Mouse (Mus musculus): ENCODE results near the gene Mex3a. TPM values are rescaled to one million over a fixed set of nuclear protein-coding genes. Genes with fewer than 3 reads are reported as not detected.

Mex3a gene
- polyA plus RNA-seq, 1 experiment = 1.0 TPM

DNA sequence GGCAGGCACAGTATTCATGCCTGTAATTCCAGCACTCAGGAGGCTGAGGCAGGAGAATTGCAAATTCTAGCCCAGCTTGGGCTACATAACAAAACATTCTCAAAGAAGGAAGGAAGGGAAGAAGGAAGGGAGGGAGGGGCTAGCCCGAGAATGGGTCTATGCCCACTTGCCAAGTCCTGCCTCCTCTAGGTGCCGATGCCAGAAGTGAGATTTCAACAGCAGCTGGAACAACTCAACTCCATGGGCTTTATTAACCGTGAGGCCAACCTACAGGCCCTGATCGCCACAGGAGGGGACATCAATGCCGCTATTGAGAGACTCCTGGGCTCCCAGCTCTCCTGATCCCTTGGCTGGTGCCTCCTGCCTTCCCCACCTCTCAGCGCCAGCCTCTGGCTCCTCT lies 35.7 kb downstream of the Mex3a start:
- TF ChIP-seq POLR2A (IDR thresholded peaks at IDR 0.05; ENCODE audit: low read depth, low read length) (no peak), CTCF (IDR thresholded peaks at IDR 0.05; ENCODE audit: extremely low read depth, insufficient read depth, insufficient read length, insufficient replicate concordance) (no peak)
- Histone ChIP-seq H3K36me3 (ENCODE audit: control insufficient read depth, insufficient read depth, low read length) (peaks cover 38% of the 10 kb centered on the region), H3K4me1 (ENCODE audit: control insufficient read depth, insufficient read depth, insufficient read length) (no peaks in the 10 kb centered on the region), H3K27me3 (ENCODE audit: control insufficient read depth, insufficient read depth, low read length) (no peaks in the 10 kb centered on the region), H3K4me3 (ENCODE audit: extremely low read depth, insufficient read depth, insufficient read length) (no peak overlapping the region), H3K27ac (ENCODE audit: insufficient read depth, low read length) (no peak overlapping the region)
- 76% methylated on average over 6 of the region's 6 CpGs for WGBS
- no peak for DNase-seq (ENCODE audit: low read depth in 1 of 2, low spot score in 2 of 2)

DNA sequence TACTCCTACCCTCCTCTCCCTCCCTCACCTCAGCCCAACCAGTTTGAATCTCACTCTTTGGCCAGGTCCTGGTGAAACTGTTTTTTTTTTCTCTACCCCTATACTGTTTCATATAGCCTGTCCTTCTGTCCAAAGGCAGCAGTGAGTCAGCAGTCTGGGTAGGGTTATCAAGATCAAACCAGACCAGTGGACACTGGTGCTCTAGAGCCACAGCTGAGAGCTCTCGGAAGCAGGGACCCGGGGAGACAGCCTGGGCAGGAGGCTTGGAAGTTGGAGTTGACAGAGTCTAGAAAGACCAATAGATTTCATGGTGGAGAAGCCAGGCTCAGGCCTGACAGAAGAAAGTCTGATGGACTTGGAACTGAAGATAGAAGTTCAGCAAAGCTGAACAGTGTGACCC lies 36.4 kb downstream of the Mex3a start:
- H3K4me3 ChIP-seq (ENCODE audit: extremely low read depth, insufficient read depth, insufficient read length) = no peak overlapping the region
- no peaks in the 10 kb centered on the region for H3K27me3 ChIP-seq (ENCODE audit: control insufficient read depth, insufficient read depth, low read length)
- DNase-seq (ENCODE audit: low read depth in 1 of 2, low spot score in 2 of 2) = no peak
- TF ChIP-seq POLR2A (IDR thresholded peaks at IDR 0.05; ENCODE audit: low read depth, low read length) = no peak
- no peak for TF ChIP-seq CTCF (IDR thresholded peaks at IDR 0.05; ENCODE audit: extremely low read depth, insufficient read depth, insufficient read length, insufficient replicate concordance)
- WGBS = 99% methylated on average over 2 of the region's 2 CpGs
- H3K36me3 ChIP-seq (ENCODE audit: control insufficient read depth, insufficient read depth, low read length) = peaks cover 32% of the 10 kb centered on the region
- H3K4me1 ChIP-seq (ENCODE audit: control insufficient read depth, insufficient read depth, insufficient read length) = no peaks in the 10 kb centered on the region
- no peak overlapping the region for H3K27ac ChIP-seq (ENCODE audit: insufficient read depth, low read length)

DNA sequence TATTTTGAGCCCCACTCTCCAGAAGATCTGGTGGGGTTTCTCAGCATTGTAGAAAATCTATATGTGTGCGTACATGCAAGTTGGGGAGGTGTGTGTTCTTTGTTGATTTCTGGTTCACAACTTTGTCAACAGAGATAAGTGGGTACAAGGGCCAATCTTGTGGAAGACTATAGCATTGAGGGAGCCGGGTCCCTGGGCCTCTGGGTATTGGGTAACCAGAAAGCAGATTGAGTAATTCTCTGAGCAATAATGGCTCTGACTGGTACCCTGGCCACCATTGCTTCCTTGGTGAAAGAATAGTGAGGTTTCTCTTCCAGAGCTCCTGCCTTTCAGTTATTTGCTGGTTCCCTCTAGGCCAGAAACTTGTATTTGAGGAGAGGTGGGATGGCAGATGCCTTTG lies 36.9 kb downstream of the Mex3a start:
- peaks cover 30% of the 10 kb centered on the region for H3K36me3 ChIP-seq (ENCODE audit: control insufficient read depth, insufficient read depth, low read length)
- TF ChIP-seq CTCF (IDR thresholded peaks at IDR 0.05; ENCODE audit: extremely low read depth, insufficient read depth, insufficient read length, insufficient replicate concordance) (no peak), POLR2A (IDR thresholded peaks at IDR 0.05; ENCODE audit: low read depth, low read length) (no peak)
- H3K4me3 ChIP-seq (ENCODE audit: extremely low read depth, insufficient read depth, insufficient read length) = no peak overlapping the region
- DNase-seq (ENCODE audit: low read depth in 1 of 2, low spot score in 2 of 2) = no peak
- 92% methylated on average over 2 of the region's 2 CpGs for WGBS
- no peaks in the 10 kb centered on the region for H3K27me3 ChIP-seq (ENCODE audit: control insufficient read depth, insufficient read depth, low read length)
- no peaks in the 10 kb centered on the region for H3K4me1 ChIP-seq (ENCODE audit: control insufficient read depth, insufficient read depth, insufficient read length)
- H3K27ac ChIP-seq (ENCODE audit: insufficient read depth, low read length) = no peak overlapping the region

DNA sequence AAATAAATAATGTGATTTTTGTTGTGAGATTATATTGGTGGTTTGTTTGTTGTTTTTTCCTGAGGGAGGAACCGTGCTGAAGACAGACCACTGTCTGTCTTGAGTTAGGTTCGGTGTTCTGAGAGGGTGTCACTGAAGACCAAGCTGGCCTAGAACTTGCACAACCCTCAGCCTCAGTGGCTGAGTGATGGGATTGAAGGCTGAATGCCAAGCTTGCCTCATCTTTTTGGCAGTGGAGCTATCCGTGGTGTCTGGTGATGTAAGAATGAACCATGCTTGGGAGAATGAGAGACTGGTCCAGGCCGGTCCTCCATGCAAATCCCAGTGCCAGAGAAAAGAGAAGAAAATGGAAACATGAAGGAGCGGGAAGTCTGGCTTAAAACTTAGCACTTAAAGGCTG lies 37.5 kb downstream of the Mex3a start:
- Histone ChIP-seq H3K36me3 (ENCODE audit: control insufficient read depth, insufficient read depth, low read length) (peaks cover 24% of the 10 kb centered on the region), H3K4me3 (ENCODE audit: extremely low read depth, insufficient read depth, insufficient read length) (no peak overlapping the region)
- no peak for DNase-seq (ENCODE audit: low read depth in 1 of 2, low spot score in 2 of 2)

DNA sequence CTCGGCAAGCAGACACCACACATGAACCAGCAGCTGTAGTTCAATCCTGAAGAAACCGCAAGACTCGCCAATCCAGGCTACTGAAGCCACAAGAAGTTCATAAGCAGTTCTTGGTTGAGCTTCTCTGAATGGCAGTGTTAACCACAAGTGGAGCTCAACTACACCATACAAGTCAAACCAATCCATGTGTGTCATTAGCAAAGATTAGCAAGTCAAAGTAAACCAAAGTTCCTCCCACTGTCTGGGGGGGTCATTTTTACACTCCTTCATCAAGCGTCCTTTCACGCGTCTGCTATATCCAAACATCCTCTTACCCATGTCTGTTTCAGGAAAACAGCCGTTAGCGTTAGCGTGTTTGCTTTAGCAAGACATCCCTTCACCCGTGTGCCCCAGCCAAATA lies 38.1 kb downstream of the Mex3a start:
- H3K27ac ChIP-seq (ENCODE audit: insufficient read depth, low read length) = no peak overlapping the region
- peaks cover 19% of the 10 kb centered on the region for H3K36me3 ChIP-seq (ENCODE audit: control insufficient read depth, insufficient read depth, low read length)
- 92% methylated on average over 10 of the region's 10 CpGs for WGBS
- TF ChIP-seq CTCF (IDR thresholded peaks at IDR 0.05; ENCODE audit: extremely low read depth, insufficient read depth, insufficient read length, insufficient replicate concordance) = no peak
- no peak for TF ChIP-seq POLR2A (IDR thresholded peaks at IDR 0.05; ENCODE audit: low read depth, low read length)
- no peaks in the 10 kb centered on the region for H3K4me1 ChIP-seq (ENCODE audit: control insufficient read depth, insufficient read depth, insufficient read length)
- H3K4me3 ChIP-seq (ENCODE audit: extremely low read depth, insufficient read depth, insufficient read length) = no peak overlapping the region
- H3K27me3 ChIP-seq (ENCODE audit: control insufficient read depth, insufficient read depth, low read length) = no peaks in the 10 kb centered on the region
- DNase-seq (ENCODE audit: low read depth in 1 of 2, low spot score in 2 of 2) = no peak

More for the DNA sequence above, 37.5 kb downstream of the Mex3a start:
- Histone ChIP-seq H3K27ac (ENCODE audit: insufficient read depth, low read length) (no peak overlapping the region), H3K4me1 (ENCODE audit: control insufficient read depth, insufficient read depth, insufficient read length) (no peaks in the 10 kb centered on the region), H3K27me3 (ENCODE audit: control insufficient read depth, insufficient read depth, low read length) (no peaks in the 10 kb centered on the region)
- TF ChIP-seq CTCF (IDR thresholded peaks at IDR 0.05; ENCODE audit: extremely low read depth, insufficient read depth, insufficient read length, insufficient replicate concordance) = no peak
- WGBS = 86% methylated on average over 5 of the region's 5 CpGs

DNA sequence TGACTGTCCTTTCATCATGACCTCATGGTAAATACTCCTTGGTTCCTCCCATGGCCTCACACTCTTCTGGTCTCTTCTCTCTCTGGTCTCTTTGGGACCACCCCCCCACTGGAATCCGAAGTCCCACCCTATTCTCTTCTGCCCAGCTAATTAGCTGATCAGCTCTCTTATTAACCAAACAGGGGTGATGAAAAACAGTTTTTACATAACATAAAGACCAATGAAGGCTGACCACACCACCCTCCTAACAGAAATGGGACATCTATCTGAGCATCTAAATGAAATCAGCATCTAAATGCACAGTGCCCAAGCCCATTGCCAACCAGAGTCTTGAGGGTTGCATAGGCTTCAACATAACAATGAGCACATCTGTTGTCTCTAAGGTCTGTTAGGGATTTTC lies 39.7 kb downstream of the Mex3a start:
- Histone ChIP-seq H3K4me3 (ENCODE audit: extremely low read depth, insufficient read depth, insufficient read length) (no peak overlapping the region), H3K4me1 (ENCODE audit: control insufficient read depth, insufficient read depth, insufficient read length) (no peaks in the 10 kb centered on the region), H3K27ac (ENCODE audit: insufficient read depth, low read length) (no peak overlapping the region), H3K36me3 (ENCODE audit: control insufficient read depth, insufficient read depth, low read length) (peaks cover 9% of the 10 kb centered on the region; the same call in 1 of the 2 replicates), H3K27me3 (ENCODE audit: control insufficient read depth, insufficient read depth, low read length) (no peaks in the 10 kb centered on the region)
- WGBS = 100% methylated on average over 1 of the region's 1 CpGs
- no peak for DNase-seq (ENCODE audit: low read depth in 1 of 2, low spot score in 2 of 2)
- TF ChIP-seq POLR2A (IDR thresholded peaks at IDR 0.05; ENCODE audit: low read depth, low read length) = no peak
- TF ChIP-seq CTCF (IDR thresholded peaks at IDR 0.05; ENCODE audit: extremely low read depth, insufficient read depth, insufficient read length, insufficient replicate concordance) = no peak

DNA sequence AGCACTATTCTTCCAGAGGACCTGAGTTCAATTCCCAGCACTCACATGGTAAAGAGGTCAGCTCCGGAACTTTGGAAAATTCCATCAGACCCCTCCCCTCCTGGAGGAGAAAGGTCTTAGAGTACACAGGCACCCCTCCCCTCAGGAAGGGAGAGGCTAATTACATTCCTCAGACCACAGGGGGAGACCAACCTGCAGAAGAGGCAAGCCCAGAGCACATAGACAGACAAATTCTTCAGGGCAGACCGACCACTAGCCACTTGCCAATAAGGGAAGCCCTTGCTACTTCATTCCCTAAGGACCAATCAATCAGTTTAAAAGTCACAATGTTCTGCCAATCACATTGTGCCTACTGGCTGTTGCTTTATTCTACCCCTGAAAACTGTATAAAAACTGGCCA lies 40.6 kb downstream of the Mex3a start:
- no peaks in the 10 kb centered on the region for H3K27me3 ChIP-seq (ENCODE audit: control insufficient read depth, insufficient read depth, low read length)
- H3K4me3 ChIP-seq (ENCODE audit: extremely low read depth, insufficient read depth, insufficient read length) = no peak overlapping the region
- peaks cover 8% of the 10 kb centered on the region; the same call in 1 of the 2 replicates for H3K36me3 ChIP-seq (ENCODE audit: control insufficient read depth, insufficient read depth, low read length)
- no peak overlapping the region for H3K27ac ChIP-seq (ENCODE audit: insufficient read depth, low read length)
- DNase-seq (ENCODE audit: low read depth in 1 of 2, low spot score in 2 of 2) = no peak
- TF ChIP-seq POLR2A (IDR thresholded peaks at IDR 0.05; ENCODE audit: low read depth, low read length) (no peak), CTCF (IDR thresholded peaks at IDR 0.05; ENCODE audit: extremely low read depth, insufficient read depth, insufficient read length, insufficient replicate concordance) (no peak)
- WGBS = 82% methylated on average over 2 of the region's 2 CpGs
- H3K4me1 ChIP-seq (ENCODE audit: control insufficient read depth, insufficient read depth, insufficient read length) = no peaks in the 10 kb centered on the region
